Comparison of ENCODE assay signal across 8 mouse cellular contexts in the genomic region with DNA sequence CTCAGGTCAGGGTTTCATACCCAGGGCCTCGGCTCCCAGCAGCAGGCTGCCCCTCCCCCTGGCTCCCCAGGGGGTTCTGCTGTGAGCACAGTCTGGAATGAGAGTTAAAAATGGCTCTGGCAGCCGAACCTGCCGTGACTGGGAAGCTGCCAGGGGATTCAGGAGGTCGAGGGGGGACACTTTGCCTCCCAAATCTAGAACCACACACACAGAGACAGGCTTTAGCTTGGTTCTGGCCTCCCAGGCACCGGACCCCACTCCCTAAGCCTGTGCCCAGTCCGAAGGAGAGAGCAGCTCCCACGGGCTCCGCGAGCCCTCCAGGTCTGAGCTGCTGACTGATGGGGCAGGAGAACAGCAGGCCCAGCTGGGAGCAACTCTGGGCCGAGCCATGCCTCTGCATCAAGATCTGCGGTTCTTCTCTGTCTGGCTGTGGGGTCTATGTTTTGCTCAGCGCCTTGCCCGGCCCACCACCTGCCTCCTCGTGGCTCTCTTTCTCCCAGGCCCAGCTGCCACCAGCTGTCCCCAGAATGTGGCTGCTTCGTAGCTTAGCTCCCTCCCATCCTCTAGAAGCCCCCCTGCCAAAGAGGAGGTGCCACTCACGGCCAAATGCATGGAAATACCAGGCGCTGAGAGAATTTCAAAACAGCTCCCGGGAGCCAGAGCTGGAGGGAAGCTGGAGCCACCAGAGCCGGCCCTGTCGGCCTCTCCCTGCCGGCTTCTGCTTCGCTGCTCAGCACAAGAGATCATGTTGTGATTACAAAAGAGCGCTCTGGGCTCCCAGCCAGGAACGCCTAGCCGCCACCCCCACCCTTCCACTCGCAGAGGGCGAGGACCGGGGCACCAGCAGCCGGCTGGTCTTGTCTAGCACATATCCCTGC. TPM values are rescaled to one million over a fixed set of nuclear protein-coding genes. Genes with fewer than 3 reads are reported as not detected.
DNase-seq lines count a peak whose midpoint lies in the region; ATAC-seq lines count a peak whose summit lies in the region.

Ccdc9b (minus strand) TSS at position 756 of the 878 bp plus-strand sequence.

- peaks cover 26% of the 10 kb centered on the region for H3K4me1 ChIP-seq in intestine, embryonic 14.5 days (replicated peaks; ENCODE audit: control insufficient read depth, insufficient read depth, low read length)

- peak; percentile 54 for ATAC-seq in intestine, embryonic 14.5 days (replicated peaks; ENCODE audit: low FRiP score, low TSS enrichment, low read depth)
- peak; percentile 76 for ATAC-seq in megakaryocyte progenitor cell, adult 5-6 weeks (replicated peaks; ENCODE audit: poor library complexity)

- no peaks in the 10 kb centered on the region for H3K9me3 ChIP-seq in intestine, embryonic 14.5 days (ENCODE audit: control insufficient read depth, low read length)

- H3K27me3 ChIP-seq in intestine, embryonic 14.5 days (replicated peaks; ENCODE audit: control insufficient read depth, insufficient read depth, low read length): no peaks in the 10 kb centered on the region

- H3K4me3 ChIP-seq in intestine, embryonic 14.5 days (ENCODE audit: low read depth, low read length): peak within 1 kb of the TSS; percentile 23

- peak within 1 kb of the TSS; percentile 52 for H3K4me2 ChIP-seq in intestine, embryonic 14.5 days (ENCODE audit: low read length)

- H3K9ac ChIP-seq in intestine, embryonic 14.5 days (ENCODE audit: low read length): peak within 1 kb of the TSS; percentile 5

- peak; percentile 97 for DNase-seq in adrenal gland, adult 2 months
- DNase-seq in embryo, embryonic 11 days: peak; percentile 71
- DNase-seq in gastrocnemius, postnatal 36 days: peak; percentile 90 to 91
- DNase-seq in intestine, embryonic 14.5 days (ENCODE audit: low spot score): peak; percentile 87
- peak; percentile 82 to 84 for DNase-seq in left cerebral cortex, postnatal 14 days (ENCODE audit: low spot score in 2 of 2)
- peak; percentile 77 for DNase-seq in right cerebral cortex, postnatal 25 days
- DNase-seq in B cell, adult 2 months: no peak

- WGBS in intestine, embryonic 14.5 days: 9% methylated on average over 29 of the region's 29 CpGs

- H3K27ac ChIP-seq in intestine, embryonic 14.5 days (ENCODE audit: low read depth): peak within 1 kb of the TSS; percentile 95

- H3K36me3 ChIP-seq in intestine, embryonic 14.5 days (ENCODE audit: control insufficient read depth, insufficient read depth, low read length): no peaks in the 10 kb centered on the region

- intact Hi-C loops in gastrocnemius, postnatal 36 days (cut with DNase I): loop anchor here (2.0 kb wide), 1 partner anchor 15 kb away; no protein-coding TSS in a partner anchor
- intact Hi-C loops in left cerebral cortex, postnatal 14 days (cut with DNase I): loop anchor here (5.0 kb wide), 1 partner anchor 120 kb away; no protein-coding TSS in a partner anchor

RNA-seq across cellular contexts. Expression of gene Ccdc9b, which starts in this region (rescaled TPM):
- total RNA-seq in adrenal gland, adult 2 months (2021): 10 to 100 TPM in 1 of 2 experiments, 1 to 10 TPM in 1; 3.3 to 13.9 TPM
- 4.0 and 5.3 TPM in 2 replicates for polyA plus RNA-seq in adrenal gland, adult 2 months (2012; rRNA removed)
- 10 to 100 TPM; 13.8 to 15.4 TPM for total RNA-seq in gastrocnemius, postnatal 36 days (2021)
- 1.2 and 1.4 TPM in 2 replicates for polyA plus RNA-seq in intestine, embryonic 14.5 days (2014; fragmentation: Nextera tagmentation; extraction: Ambion mirVana)
- 1 to 10 TPM; 3.1 to 3.3 TPM for total RNA-seq in left cerebral cortex, postnatal 14 days (2021)
- 0.07 and 0.25 TPM in 2 replicates for total RNA-seq in megakaryocyte progenitor cell, adult 5-6 weeks (2015)
- total RNA-seq in megakaryocyte progenitor cell, adult 5-6 weeks (2017): 0.42 and 0.47 TPM in 2 replicates

Comparison
In these comparisons a context has a peak if more than half of its experiments do, and no peak if none do; other contexts are left out.
1. Peak in ATAC-seq in megakaryocyte progenitor cell, adult 5-6 weeks; RNA of the gene not detected or under 1 TPM.
2. DNase-seq: peak in adrenal gland, adult 2 months (single experiment), embryo, embryonic 11 days (single experiment), gastrocnemius, postnatal 36 days (2 of 2), intestine, embryonic 14.5 days (single experiment), left cerebral cortex, postnatal 14 days (2 of 2) and right cerebral cortex, postnatal 25 days (single experiment); none in B cell, adult 2 months (0 of 2).